Mouse (Mus musculus) gastrocnemius, postnatal 4 days (tissue): ENCODE measurements around the gene Immp2l. TPM values are rescaled to one million over a fixed set of nuclear protein-coding genes. Genes with fewer than 3 reads are reported as not detected.

ENCODE experiments used
- DNase-seq, 2 experiments: peaks; one replicate each; pipeline ENCODE4 v3.0.0; 2021 to 2022; ENCODE audit warnings: low spot score in 2 of 2, mixed read lengths in 2 of 2
- total RNA-seq, 2 experiments: library from RNA; stranded (reverse); gene quantifications; 2 replicates each; pipeline ENCODE4 v1.2.3; 2021

The Immp2l gene
- total RNA-seq, 2 experiments from 2014 or later, result 8.1 to 11.5 TPM

DNA sequence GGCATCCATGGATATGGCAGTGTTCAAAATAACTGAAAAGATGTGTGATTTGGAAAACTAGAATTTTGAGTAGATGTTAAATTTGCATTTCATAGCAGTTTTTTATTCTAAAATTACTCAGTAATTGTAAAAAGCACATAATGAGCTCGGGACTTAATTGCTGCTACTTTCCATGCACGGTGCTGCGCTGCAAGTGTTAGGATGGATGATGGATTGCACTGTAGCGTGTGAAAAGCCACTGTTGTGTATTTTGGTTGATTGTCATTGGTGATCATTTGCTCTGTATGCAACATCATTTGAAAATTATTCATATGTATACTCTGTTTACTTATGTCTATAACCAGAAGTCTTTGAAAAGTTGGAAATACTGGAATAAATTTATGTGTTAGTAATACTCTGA lies 394.1 kb downstream of the Immp2l start:
- DNase-seq, result no peak

DNA sequence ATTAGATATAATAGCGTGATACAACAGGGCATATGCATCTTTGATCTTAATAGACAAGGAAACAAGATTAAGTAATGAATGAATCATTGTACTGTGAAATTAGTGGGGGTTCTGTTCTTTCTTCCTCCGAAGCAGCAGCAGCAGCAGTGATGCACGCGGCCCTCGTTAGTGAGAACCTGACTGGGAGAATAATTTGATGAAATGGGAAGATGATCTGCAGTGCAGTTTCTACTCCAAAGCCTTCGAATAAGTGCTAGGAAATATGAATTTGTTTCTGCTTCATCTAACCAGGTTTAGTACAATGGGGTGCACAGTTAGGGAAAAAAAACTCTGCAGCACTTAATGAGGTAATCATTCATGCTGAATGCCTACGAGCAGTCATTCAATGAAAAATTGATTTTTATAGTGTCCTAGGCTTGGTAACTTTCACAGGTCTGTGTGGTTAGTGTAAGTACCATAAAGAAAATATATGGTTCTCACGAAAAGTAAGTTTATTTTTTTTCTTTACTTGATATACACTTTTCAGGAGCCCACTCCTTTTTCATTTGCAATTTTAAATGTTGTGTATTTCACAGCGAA lies 401.3 kb downstream of the Immp2l start:
- no peak for DNase-seq

DNA sequence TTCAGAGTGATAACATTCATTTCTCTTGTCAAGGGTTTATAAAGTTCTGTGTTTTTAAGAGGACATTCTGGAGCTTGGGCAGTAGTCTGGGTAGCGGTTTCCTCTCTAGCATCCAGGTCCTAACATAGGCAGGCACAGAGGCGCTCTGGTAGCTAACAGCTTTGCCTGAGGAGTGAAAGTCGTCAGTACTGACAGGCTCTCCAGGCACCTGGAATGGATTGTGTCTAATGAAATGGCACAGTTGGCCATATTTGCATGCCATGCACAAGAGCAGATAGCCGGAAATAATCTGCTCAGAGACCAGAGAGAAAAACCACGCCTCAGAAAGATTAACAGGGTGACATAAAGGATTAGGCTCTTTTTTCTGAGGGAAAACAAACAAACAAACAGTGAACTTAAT lies 403.6 kb downstream of the Immp2l start:
- no peak for DNase-seq

DNA sequence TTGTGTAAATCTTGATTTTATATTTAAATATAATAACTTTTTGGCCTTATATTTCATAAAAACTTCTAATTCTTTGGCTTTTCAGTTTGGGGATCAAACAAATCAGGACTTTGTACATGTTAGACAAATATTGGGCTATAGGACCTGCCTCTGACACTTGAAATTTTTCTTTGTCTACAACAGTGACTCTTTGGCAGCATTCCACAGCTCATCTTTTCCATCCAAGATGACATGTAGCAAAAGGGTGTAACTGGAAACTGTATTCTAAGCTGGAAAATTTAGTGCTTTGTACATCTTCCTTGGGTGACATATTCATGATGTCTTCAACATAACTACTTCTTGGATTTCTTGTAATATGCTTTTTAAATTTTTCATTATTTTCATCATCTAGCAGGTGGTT lies 404.9 kb downstream of the Immp2l start:
- no peak for DNase-seq

DNA sequence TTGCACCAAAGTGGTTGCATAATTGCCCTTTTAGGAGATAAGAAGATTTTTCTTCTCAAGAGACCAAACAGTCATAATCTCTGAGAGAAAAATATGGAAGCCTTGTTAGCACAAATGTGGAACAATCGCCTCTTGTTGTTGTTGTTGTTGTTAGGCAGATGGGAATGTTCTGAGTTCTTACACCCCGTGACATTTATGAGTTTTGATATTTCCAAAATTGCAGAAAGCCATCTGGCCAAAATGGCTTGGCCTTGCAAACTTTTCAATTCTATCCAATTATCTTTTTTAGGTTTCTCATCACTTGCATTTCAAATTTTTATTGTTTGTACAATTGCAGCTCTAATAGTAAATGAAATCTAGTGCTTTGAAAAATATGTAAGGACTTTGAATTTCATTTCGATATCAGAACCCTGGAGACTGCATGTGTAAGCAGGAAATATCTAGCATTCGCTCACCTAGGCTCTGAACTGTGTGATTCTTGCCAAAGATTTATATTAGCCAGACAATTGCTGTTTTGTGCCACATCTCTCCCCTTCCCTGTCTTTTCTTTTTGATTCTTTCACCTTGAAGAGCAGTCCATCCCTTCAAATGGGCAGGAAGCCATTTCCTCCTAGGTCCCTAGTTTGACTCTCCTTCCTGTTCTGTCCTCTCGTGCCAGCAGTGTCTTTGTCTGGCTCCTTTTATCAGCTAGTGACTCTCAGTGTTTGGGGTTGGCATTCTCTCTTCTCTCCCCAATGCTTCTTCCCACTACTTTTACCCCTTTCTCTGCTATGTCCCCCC lies 412.5 kb downstream of the Immp2l start:
- DNase-seq, result no peak

DNA sequence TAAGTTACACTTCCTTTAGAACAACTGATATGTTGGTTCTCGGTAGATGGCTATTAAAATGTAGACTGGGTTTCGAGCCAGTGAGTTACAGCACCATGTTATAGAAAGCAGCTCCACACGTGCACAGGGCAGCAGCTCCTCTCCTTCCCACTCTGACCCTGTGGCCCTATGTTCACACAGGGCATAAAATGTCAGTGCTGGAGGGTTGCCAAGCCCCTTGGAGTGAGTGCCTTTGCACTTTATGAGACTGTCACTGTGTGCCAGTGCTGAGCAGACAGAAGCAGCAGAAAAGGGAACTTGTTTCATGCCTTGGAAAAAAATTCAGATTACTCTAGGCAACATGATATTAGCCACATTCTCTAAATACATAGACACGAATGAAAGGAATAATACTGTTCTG lies 414.6 kb downstream of the Immp2l start:
- peak; percentile 19 to 34 for DNase-seq

DNA sequence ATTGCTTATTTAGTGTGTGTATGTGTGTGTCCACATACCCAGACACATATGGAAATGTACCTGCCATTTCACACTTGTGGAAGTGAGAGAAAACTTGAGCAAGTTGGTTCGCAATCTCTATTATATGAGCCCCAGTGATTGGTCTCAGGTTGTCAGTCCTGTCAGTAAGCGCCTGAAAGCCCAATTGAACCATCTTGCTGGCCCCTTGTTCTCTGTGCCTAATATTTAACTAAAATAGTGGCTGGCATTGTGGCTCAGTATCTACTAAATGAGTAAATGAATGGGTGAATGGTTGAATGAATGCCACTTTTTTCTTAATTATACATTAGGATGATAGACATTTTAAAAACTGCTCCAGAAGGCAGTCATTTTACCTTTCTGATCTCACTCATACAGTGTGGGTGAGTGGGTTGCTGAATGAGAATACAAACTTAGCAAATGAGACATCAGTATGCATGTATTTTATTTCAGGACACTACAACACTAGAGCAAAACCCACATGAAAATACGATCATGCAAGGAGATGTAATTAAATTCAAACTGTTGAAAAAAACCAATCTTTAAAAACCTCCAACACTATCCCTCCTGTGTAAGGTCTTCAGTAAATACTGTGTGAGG lies 444.6 kb downstream of the Immp2l start:
- no peak for DNase-seq

DNA sequence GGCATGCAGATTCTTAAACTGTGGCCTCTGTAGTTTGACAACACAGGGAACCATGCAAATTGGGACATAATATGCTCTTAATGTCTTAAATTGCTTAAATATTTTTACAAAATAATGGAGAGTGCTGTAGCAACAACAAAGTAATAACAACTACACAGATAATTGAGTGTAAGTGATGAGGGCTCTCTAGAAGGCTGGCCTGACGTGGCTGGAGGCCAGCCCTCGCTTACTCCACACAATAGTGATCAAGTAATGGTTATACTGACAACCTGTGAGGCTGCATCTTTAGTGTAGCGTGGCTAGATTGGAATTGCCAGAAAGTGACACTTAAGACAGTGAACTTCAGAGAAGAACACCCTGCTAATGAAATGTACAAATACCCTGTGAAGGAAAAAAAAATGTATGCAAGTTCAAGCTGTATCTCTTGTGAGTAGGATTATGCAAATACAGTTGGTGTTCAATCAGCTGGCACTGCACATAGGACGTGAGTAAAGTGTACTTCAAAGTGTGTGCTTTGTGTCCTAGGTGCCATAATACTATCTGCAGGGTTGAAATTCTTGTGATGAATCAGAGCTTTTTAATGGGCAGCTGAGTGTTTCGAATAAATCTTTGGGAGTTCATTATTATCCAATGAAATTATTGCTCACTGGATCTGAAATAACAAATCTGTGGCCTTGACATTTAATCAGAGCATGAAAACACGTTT lies 445.4 kb downstream of the Immp2l start:
- no peak for DNase-seq

DNA sequence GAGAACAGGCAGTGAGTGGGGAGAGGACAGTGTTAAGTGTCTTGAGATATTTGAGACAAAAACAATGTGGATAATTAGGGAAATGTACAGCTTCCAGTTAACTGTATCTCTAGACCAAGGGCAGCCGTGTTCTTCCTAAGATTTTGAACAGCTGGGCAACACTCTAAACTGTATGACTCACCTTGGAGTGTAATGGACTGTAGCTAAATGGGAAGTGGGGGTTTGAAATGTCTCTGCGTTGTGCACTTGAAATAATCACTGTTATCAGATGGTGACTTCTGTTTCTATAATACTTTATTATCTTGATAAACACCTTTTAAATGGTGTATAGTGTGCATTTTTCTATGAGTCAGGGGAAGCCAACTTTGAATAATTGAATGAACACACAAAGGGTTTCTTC lies 457.6 kb downstream of the Immp2l start:
- DNase-seq, result no peak

DNA sequence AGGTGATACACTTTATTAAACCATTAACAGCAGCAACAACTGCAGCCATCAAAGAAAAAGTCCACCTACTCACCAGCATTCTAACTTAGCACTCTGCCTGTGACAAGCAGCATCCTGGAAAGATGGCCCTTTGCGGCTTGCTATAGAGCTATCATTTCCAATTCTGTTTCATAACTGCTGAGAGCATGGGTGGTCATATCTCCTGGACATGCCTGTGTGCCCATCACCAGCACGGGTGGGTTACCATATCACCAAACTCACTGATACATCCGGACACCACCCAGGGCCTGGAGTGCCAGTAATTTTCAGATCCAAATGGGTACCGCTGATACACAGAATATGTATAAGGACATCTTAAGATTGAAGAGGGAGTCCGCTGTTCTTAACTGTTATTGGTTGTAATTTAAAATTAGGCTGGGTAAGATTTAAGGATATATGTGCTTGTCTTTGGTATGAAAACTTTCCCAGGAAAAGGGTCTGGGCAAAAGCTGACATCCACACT lies 459.3 kb downstream of the Immp2l start:
- DNase-seq, result no peak

DNA sequence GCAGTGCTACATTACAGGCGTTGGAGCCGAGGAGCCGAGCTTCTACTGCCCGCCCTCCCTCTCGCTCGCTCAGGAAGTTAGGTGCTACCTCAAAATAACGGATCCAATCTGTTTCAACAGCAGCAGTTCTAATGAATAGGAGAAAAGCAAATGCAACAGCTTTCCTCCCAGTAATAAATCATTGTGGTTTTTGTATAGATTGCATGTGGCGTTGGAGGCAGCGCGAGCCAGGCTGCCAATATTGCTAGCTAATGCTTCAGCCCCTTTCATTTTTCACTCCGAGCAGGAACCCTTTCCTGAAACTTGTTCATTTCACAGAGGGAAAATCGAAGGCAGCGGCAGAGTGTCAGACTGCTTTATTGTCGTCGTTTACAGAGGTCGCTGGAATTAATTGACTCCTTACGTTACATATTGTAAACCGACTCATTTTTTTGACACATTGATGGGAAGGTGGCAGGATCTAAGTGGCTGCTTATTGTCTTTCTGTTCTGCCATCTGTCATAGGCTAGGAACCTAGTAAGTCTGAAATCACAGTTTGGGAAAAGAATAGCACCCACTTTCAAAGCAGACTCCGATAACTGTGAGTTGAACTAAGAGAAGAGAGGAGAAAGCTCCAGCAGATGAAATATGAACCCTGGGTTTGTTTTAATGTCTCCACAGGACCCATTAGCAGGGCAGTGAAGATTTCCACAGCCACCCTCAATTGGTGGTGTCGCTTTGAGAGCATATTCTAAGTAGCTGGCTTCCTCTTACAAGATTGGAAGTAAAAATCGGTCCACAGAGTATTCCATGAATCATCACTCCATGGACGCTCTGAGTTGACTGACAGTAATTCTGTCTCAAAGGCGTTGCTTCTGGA lies 459.9 kb downstream of the Immp2l start:
- no peak for DNase-seq

DNA sequence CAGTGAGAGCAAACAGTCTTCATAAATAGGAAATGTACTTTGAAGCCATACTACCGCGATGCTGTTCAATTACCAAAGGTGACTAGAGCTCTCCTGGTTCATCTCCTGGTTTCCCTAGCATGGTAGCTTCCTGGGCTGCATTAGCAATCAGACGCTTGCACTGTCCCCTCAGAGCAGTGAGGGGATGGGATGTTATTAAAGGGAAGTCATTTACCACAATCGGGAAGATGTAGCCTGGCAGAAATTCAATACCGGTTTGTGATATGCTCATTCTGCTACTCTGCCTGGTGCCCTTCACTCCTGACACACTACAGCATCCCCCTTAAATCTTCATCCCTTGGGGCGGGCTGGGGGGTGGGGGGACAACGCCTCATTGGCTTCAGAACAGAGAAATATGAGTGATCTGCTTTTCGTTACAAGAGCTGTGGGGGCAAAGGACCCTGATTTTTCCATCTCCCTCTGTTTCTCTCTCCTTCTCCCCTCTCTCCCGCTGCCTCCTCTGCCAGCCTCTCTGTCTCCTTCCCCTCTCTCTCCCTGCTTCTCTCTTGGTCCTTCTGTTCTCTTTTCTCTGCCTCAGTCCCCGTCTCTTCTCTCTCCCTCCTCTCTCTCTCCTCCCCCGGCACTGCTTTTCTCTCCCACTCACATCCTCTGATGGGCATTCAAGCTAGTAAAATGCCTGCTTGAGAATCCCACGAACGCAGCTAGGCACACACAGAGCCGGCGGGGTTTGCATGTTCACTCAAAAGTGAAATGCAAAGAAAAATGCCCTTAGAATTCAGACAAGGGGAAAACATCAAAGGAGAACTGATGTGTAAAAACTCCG lies 461.0 kb downstream of the Immp2l start:
- no peak for DNase-seq

DNA sequence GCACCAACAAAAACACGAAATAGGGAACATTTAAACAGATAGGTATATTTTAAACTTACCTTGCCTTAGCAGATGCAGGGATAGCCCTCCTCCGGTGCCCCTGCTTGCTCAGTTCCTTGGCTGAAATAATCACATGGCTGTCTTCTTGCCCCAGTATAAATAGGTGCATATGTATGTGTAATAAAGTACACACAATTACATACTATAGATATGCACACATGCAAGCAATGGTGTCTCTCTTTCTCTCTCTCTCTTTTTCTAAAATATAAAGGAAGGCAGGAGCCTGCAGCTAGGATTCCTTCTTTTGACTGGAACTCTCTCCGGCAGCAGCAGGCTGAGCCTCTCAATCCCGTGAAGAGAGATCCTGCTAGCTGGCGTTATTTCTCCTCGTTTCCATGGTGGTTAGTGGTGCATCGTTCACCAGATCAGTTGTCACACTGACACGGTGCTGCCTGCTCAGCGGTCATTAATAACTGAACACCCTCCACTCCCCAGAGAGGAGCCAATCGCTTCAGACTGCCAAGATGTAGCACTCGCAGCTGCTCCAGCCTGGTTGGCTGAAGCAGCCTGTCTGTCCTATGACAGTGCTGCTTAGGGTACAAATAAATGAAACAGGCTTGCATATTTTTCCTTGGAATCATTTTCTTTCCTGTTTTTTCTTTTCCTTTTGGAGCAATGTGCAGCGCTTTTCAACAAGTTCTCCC lies 461.8 kb downstream of the Immp2l start:
- peak in 1 of 2 experiments; percentile 38 for DNase-seq

DNA sequence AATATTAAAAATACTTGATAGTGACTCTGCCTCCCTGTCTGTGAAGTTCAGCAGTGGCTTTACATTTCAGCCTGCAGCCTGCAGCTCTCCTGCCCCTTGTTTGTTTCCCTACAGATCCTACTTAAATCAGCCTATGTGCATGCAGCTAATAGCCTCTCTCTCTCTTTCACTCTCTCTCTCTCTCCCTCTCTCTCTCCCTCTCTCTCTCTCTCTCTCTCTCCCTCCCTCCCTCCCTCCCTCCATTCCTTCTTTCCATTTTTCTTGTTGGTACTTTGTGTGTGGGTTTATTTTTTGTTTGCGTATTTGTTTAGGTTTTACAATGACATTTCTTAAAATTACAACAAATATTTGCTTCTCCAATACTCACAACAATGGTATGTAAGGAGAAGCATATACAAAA lies 462.4 kb downstream of the Immp2l start, which contains the start of gene Lrrn3:
Gene Lrrn3 (minus strand): TSS at position 101 of the 400 bp plus-strand sequence.
- no peak for DNase-seq

DNA sequence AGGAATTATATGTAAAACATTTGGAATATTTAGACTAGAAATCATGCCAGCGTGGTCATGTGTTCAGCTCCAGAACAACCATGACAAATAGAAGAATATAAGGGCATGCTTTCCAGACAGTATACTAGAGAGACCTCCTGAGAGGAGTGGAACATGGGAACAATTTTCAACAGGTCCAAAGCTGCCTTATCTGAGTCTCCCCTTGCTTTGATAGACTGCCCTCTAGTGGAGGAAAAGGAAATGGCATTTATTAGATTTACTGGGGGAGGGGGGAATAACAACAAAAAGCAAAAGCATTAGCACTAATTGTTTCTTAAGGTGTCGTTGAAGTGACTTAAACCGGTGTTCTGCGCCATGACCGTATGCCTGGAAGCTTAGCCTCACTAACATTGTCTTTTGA lies 463.1 kb downstream of the Immp2l start:
- no peak for DNase-seq

DNA sequence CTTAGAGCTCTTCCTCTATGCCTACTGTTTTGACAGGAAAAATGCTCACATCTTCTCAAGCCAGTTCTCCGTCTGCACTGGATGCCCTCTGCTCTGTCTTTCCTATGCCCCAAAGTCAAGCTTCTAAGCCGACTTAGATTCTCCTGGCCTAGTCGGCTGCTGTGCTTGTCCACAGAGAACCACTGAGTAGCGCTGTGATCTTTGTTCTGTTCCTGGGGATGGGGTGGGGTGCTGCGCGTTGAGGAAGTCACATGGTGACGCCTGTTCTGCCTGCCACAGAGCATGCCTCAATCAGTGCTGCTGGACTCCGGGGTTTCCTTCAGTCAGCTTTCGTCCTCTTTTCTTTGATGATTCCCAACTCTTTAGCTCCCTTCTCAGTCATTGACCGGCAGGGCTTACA lies 470.7 kb downstream of the Immp2l start:
- DNase-seq, result no peak

DNA sequence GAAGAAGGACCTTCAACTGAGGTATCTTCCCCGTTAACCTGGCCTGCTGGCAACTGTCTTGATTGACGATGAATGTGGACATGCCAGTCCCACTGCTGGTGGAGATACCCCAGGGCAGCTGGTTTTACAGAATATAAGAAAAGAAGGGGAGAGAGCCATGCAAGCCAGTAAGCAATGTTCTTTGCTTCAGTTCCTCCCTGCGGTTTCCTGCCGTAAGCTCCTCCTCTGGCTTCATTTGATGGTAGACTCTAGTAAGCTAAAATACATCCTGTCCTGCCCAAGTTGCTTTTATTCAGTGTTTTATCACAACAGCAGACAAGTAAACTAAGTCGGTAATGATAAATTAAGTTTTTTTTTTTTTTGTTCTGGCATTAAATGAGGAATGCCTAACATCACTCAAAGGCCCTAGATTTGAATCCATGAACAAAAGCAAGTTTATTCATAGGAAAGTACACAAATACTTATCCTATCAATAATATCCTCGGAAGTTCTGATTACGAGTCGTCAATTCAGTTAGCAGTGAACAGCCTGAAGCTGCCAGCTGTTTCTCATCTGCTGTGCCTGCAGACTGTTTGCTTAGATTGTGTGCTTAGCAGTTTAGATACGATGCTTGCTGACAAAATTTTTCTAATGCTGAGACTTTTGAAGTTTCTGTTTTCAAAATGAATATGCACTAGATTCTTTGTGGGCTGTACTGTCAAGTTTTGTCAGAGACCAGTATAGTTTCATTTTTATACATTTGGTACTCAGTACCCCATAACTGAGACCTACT lies 476.3 kb downstream of the Immp2l start:
- no peak for DNase-seq

DNA sequence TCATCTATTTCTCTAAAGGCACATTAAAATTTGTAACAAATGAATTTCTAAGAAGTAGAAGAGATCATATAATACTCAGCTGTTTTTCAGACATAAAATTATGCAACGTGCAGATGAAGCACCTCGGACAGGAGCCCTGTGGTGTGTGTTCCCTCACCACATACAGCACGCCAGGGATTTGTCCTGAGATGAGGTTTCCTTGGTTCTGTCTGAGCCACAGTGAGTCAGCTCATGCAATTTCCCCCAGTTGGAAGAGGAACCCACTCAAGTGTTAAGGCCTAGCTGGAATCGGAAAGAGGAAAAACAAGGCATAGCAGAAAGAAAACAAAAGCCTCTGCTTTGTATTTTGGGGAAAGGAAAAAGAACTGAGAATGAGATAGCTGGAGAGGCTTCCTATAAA lies 484.7 kb downstream of the Immp2l start:
- DNase-seq, result no peak
